Mouse (Mus musculus): Measurements from ENCODE around the gene Dclk1. TPM values are rescaled to one million over a fixed set of nuclear protein-coding genes. Genes with fewer than 3 reads are reported as not detected.

Gene Dclk1
- total and polyA plus RNA-seq, 3 experiments: 0.55 TPM; not detected in 2

- Histone ChIP-seq H3K36me3 (replicated peaks) (no peaks in the 10 kb centered on the region), H3K4me1 (ENCODE audit: insufficient read depth, low read depth, low read length) (no peaks in the 10 kb centered on the region), H3K4me3 (ENCODE audit: low read depth, low read length) (no peak overlapping the region), H3K9me3 (replicated peaks) (peaks cover 30% of the 10 kb centered on the region), H3K27me3 (ENCODE audit: insufficient read depth, low read length) (no peaks in the 10 kb centered on the region)
- TF ChIP-seq GATA1 (IDR thresholded peaks at IDR 0.05; ENCODE audit: borderline replicate concordance, low read length): no peak
- TF ChIP-seq CTCF (IDR thresholded peaks at IDR 0.05; ENCODE audit: low read depth, low read length): no peak
- ATAC-seq (ENCODE audit: extremely low read depth, insufficient number of reproducible peaks, low FRiP score, poor library complexity, severe bottlenecking) (no peak), DNase-seq (ENCODE audit: low spot score) (no peak)
Measured at GRCm38 (mm10) chr3:55248048-55248447, 5.9 kb downstream of the Dclk1 start.

GRCm38 (mm10) chr3:55248508-55248907 lies 6.3 kb downstream of the Dclk1 start:
- ATAC-seq (ENCODE audit: extremely low read depth, insufficient number of reproducible peaks, low FRiP score, poor library complexity, severe bottlenecking) (no peak), DNase-seq (ENCODE audit: low spot score) (no peak)
- Histone ChIP-seq H3K4me3 (ENCODE audit: low read depth, low read length) (no peak overlapping the region), H3K4me1 (ENCODE audit: insufficient read depth, low read depth, low read length) (no peaks in the 10 kb centered on the region), H3K27me3 (ENCODE audit: insufficient read depth, low read length) (no peaks in the 10 kb centered on the region), H3K36me3 (replicated peaks) (no peaks in the 10 kb centered on the region), H3K9me3 (replicated peaks) (peaks cover 27% of the 10 kb centered on the region)
- TF ChIP-seq TAL1 (conservative IDR thresholded peaks at IDR 0.05; ENCODE audit: low read depth, low read length): no peak
- no peak for TF ChIP-seq GATA2 (IDR thresholded peaks at IDR 0.05; ENCODE audit: borderline replicate concordance, low read depth, low read length)
- no peak for TF ChIP-seq CTCF (IDR thresholded peaks at IDR 0.05; ENCODE audit: low read depth, low read length)
- TF ChIP-seq POLR2AphosphoS5 (IDR thresholded peaks at IDR 0.05; ENCODE audit: insufficient replicate concordance, low read depth, low read length): no peak

- no peaks in the 10 kb centered on the region for H3K27me3 ChIP-seq (ENCODE audit: insufficient read depth, low read length)
- H3K36me3 ChIP-seq (replicated peaks): no peaks in the 10 kb centered on the region
- DNase-seq (ENCODE audit: low spot score) (no peak), ATAC-seq (ENCODE audit: extremely low read depth, insufficient number of reproducible peaks, low FRiP score, poor library complexity, severe bottlenecking) (0 out of 2 replicates have a peak, but pooled peaks have one; percentile 4)
- H3K9me3 ChIP-seq (replicated peaks): peaks cover 30% of the 10 kb centered on the region
- H3K4me3 ChIP-seq (ENCODE audit: low read depth, low read length): no peak overlapping the region
- TF ChIP-seq CTCF (IDR thresholded peaks at IDR 0.05; ENCODE audit: low read depth, low read length) (no peak), GATA2 (IDR thresholded peaks at IDR 0.05; ENCODE audit: borderline replicate concordance, low read depth, low read length) (no peak), POLR2AphosphoS5 (IDR thresholded peaks at IDR 0.05; ENCODE audit: insufficient replicate concordance, low read depth, low read length) (no peak), TAL1 (conservative IDR thresholded peaks at IDR 0.05; ENCODE audit: low read depth, low read length) (no peak), GATA1 (IDR thresholded peaks at IDR 0.05; ENCODE audit: borderline replicate concordance, low read length) (no peak)
- no peaks in the 10 kb centered on the region for H3K4me1 ChIP-seq (ENCODE audit: insufficient read depth, low read depth, low read length)
Measured at GRCm38 (mm10) chr3:55250631-55251030, 8.5 kb downstream of the Dclk1 start.

- H3K36me3 ChIP-seq (replicated peaks): no peaks in the 10 kb centered on the region
- H3K9me3 ChIP-seq (replicated peaks): peaks cover 23% of the 10 kb centered on the region
- no peak overlapping the region for H3K4me3 ChIP-seq (ENCODE audit: low read depth, low read length)
- H3K4me1 ChIP-seq (ENCODE audit: insufficient read depth, low read depth, low read length): no peaks in the 10 kb centered on the region
- ATAC-seq (ENCODE audit: extremely low read depth, insufficient number of reproducible peaks, low FRiP score, poor library complexity, severe bottlenecking) (no peak), DNase-seq (ENCODE audit: low spot score) (no peak)
- no peaks in the 10 kb centered on the region for H3K27me3 ChIP-seq (ENCODE audit: insufficient read depth, low read length)
- TF ChIP-seq TAL1 (conservative IDR thresholded peaks at IDR 0.05; ENCODE audit: low read depth, low read length) (no peak), CTCF (IDR thresholded peaks at IDR 0.05; ENCODE audit: low read depth, low read length) (no peak), POLR2AphosphoS5 (IDR thresholded peaks at IDR 0.05; ENCODE audit: insufficient replicate concordance, low read depth, low read length) (no peak), GATA2 (IDR thresholded peaks at IDR 0.05; ENCODE audit: borderline replicate concordance, low read depth, low read length) (no peak), GATA1 (IDR thresholded peaks at IDR 0.05; ENCODE audit: borderline replicate concordance, low read length) (no peak)
Measured at GRCm38 (mm10) chr3:55260139-55260538, 18.0 kb downstream of the Dclk1 start.

GRCm38 (mm10) chr3:55266091-55266490 lies 23.9 kb downstream of the Dclk1 start:
- no peaks in the 10 kb centered on the region for H3K4me1 ChIP-seq (ENCODE audit: insufficient read depth, low read depth, low read length)
- H3K36me3 ChIP-seq (replicated peaks): no peaks in the 10 kb centered on the region
- peaks cover 17% of the 10 kb centered on the region for H3K9me3 ChIP-seq (replicated peaks)
- no peak for ATAC-seq (ENCODE audit: extremely low read depth, insufficient number of reproducible peaks, low FRiP score, poor library complexity, severe bottlenecking)
- H3K4me3 ChIP-seq (ENCODE audit: low read depth, low read length): no peak overlapping the region
- H3K27me3 ChIP-seq (ENCODE audit: insufficient read depth, low read length): no peaks in the 10 kb centered on the region
- TF ChIP-seq TAL1 (conservative IDR thresholded peaks at IDR 0.05; ENCODE audit: low read depth, low read length) (no peak), POLR2AphosphoS5 (IDR thresholded peaks at IDR 0.05; ENCODE audit: insufficient replicate concordance, low read depth, low read length) (no peak), GATA2 (IDR thresholded peaks at IDR 0.05; ENCODE audit: borderline replicate concordance, low read depth, low read length) (no peak), CTCF (IDR thresholded peaks at IDR 0.05; ENCODE audit: low read depth, low read length) (no peak), GATA1 (IDR thresholded peaks at IDR 0.05; ENCODE audit: borderline replicate concordance, low read length) (no peak)
- no peak for DNase-seq (ENCODE audit: low spot score)

- TF ChIP-seq GATA1 (IDR thresholded peaks at IDR 0.05; ENCODE audit: borderline replicate concordance, low read length) (no peak), CTCF (IDR thresholded peaks at IDR 0.05; ENCODE audit: low read depth, low read length) (no peak)
- no peak for ATAC-seq (ENCODE audit: extremely low read depth, insufficient number of reproducible peaks, low FRiP score, poor library complexity, severe bottlenecking)
- H3K27me3 ChIP-seq (ENCODE audit: insufficient read depth, low read length): no peaks in the 10 kb centered on the region
- no peak for DNase-seq (ENCODE audit: low spot score)
- H3K4me1 ChIP-seq (ENCODE audit: insufficient read depth, low read depth, low read length): no peaks in the 10 kb centered on the region
- no peaks in the 10 kb centered on the region for H3K36me3 ChIP-seq (replicated peaks)
- peaks cover 16% of the 10 kb centered on the region for H3K9me3 ChIP-seq (replicated peaks)
- H3K4me3 ChIP-seq (ENCODE audit: low read depth, low read length): no peak overlapping the region
Measured at GRCm38 (mm10) chr3:55269802-55270201, 27.6 kb downstream of the Dclk1 start.

GRCm38 (mm10) chr3:55270345-55270744 lies 28.2 kb downstream of the Dclk1 start:
- Histone ChIP-seq H3K4me3 (ENCODE audit: low read depth, low read length) (no peak overlapping the region), H3K9me3 (replicated peaks) (peaks cover 20% of the 10 kb centered on the region), H3K4me1 (ENCODE audit: insufficient read depth, low read depth, low read length) (no peaks in the 10 kb centered on the region), H3K36me3 (replicated peaks) (no peaks in the 10 kb centered on the region), H3K27me3 (ENCODE audit: insufficient read depth, low read length) (no peaks in the 10 kb centered on the region)
- ATAC-seq (ENCODE audit: extremely low read depth, insufficient number of reproducible peaks, low FRiP score, poor library complexity, severe bottlenecking): no peak
- DNase-seq (ENCODE audit: low spot score): no peak
- TF ChIP-seq CTCF (IDR thresholded peaks at IDR 0.05; ENCODE audit: low read depth, low read length) (no peak), GATA2 (IDR thresholded peaks at IDR 0.05; ENCODE audit: borderline replicate concordance, low read depth, low read length) (no peak), POLR2AphosphoS5 (IDR thresholded peaks at IDR 0.05; ENCODE audit: insufficient replicate concordance, low read depth, low read length) (no peak), TAL1 (conservative IDR thresholded peaks at IDR 0.05; ENCODE audit: low read depth, low read length) (no peak), GATA1 (IDR thresholded peaks at IDR 0.05; ENCODE audit: borderline replicate concordance, low read length) (no peak)
